Mouse (Mus musculus): Measurements from ENCODE around the gene Pla2g1b.
A peak's percentile ranks its signal among the peaks of the same experiment; 100 is the strongest.
"Not testable (repeated sequence)": the region's sequence is repeated elsewhere in the genome, so short reads cannot be mapped to it uniquely, and the experiment has no call there.

Gene Pla2g1b

DNA sequence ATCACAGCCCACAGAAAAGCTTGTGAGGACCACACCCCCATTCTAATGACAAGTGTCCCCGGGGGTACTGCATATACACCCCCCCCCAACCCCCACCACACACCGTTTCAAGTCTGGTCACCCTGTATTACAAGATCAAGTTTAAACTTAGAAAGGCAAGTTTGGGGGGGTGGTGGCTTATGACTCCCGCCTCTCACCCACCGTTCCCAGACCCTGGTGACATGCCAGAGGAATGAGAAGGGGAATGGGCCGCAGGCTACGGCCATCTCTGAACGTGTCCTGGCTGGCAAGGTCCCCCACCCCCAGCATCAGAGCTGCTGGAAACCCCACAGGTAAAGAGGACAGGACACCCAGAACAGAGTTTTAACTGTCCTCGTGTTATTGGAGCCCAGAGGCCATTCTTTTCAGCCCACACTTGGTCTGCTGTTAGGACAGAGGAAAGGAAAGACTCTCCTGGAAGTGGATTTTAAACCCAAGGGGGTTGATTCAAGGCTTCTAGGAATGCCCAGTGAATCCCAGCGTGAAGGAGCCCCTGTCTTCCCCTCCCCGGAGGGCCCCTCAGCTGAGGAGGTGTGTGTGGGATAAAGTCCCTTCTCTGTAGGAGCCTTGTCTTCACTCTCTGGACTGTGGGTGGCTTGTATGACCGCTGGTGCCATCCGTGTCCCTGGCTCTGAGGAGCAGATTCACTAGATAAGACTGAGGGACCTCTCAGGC is 41.4 kb downstream of the Pla2g1b start:
- DNase-seq (ENCODE audit: low spot score), result no peak

DNA sequence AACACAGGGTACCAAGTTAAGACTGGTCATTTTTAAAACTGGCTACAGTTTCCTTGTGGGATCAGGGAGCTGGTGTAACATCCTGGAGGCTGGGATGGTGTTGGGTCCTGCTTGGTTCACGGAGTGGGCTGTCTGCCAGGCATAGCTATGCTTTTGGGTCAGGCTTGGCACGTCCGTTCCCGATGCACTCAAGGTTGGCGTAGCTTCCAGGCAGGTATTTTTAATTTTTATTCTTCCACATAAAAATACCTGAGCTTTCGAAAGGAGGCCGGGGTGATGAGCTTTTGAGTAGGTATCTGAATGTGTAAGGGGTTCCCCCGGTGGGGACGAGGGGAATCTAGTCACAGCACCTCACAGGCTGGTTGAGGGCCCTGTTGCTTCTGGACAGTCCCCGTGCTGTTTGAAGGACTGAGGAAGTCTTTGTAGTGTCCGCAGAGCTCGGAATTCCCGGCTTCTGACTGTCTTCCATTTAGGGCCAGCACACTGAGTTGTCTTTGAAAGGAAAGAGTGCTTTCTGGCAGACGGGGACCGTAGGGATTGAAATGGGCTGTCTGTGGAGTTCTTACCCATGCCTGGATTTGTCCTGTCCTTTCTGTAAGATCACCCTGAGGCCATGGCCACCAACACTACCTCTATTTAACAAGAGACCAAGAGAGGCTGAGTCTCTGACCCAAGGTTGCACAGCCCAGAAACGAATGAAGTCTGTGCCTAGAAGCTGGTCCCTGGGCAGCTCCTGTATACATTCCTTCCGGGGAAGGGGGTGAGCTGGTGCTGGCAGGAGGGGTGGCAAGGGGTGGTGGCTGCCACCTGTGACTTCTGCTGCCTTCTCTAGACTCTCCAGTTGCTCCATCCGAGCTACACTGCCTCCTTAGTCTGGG is 42.2 kb downstream of the Pla2g1b start:
- no peak for DNase-seq (ENCODE audit: low spot score)

DNA sequence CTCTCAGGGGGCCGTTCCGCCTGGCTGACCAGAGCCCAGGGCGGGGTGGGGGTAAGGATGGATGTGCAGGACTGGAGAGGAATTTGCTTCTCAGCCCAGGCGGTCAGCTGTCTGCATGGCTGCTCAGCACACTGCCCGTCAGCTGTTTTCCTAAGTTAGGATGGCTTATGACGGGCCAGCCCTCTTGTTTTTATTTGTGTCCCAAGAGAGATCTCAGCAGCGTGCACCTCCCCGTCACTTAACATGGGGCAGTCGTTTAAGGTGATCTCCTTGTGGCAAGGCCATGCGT is 42.7 kb downstream of the Pla2g1b start:
- DNase-seq (ENCODE audit: low spot score), result peak; percentile 55

DNA sequence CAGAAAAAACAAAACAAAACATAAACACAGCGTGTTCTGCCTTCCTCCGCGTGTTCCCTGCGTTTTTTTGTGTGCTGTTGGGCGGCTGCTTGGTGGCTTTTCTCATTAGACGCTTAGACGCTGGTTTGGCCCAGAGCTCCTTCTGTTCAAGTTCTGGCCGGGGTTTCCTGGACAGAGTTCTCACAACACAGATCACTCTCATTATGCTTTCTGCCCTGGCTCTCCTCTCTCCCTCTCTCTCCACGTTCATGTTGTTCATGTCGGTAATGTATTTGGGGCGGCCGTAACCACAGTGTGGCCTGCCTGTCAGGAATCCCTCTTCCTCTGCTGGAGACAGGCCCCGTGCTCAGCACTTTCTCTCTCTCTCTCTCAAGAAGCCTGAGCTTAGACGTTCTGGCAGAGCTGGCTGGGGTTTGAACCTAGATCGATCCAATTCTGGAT is 43.3 kb downstream of the Pla2g1b start:
- DNase-seq (ENCODE audit: low spot score), result no peak

DNA sequence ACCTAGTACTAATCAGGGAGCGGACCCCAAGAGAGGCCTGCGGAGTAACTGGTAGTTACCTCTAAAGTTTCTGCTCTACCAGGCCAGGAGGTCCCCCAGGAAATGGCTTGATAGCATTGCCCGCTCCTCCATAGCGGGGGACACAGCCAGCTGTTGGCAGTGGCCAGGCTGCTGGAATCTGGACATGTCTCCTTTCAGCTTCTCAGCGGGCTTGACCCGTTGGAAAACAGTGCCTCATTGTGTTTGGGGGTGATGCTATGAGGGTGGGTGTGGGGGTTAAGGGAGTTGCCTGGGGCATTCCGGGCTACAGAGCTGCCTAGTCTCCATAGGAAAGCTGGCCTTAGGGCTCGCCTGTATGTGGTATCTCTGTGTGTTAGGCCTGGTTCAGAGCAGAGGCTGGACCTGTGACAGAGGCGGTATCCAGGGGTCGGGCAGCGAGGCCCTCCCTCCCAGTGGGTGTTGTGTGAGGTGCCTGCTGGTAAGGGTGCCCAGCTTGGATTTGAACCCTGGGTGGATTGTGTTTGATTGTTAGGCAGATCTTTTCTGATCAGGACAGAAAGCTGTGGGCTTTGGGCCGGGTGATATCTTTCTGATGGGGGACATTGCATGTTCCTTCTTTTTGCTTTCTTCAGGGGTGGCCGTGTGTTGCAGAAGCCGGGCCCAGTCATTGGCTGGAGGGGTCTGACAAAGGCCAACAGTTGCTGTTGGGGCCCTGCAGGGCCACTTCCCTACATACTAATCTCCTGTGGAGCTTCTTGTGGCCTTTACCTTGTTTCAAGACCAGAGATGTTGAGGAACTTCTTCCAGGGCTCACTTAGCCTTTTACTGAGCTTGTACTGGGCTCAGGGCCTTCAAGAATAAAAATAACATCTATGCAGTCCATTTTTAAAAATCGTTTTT is 44.0 kb downstream of the Pla2g1b start:
- no peak for DNase-seq (ENCODE audit: low spot score)

DNA sequence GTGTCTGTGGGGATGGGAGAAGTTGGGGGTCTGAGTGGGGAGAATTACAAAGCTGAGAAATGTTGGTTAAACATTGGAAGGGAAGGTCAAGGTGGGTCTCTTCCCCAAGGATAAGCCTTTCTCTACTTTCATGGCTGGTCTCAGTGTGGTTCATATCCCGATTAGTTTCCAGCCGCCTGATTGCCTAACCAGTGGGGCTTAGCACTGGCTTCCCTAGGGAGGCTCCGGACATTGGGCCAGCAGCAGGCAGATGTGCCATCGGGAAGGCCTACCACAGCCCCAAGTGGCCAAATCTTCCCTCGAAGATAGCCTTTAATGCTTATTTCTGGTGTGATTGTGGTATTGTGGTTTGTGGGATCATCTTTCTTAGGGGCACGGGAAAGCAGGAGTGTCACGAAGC is 46.3 kb downstream of the Pla2g1b start:
- no peak for DNase-seq (ENCODE audit: low spot score)

DNA sequence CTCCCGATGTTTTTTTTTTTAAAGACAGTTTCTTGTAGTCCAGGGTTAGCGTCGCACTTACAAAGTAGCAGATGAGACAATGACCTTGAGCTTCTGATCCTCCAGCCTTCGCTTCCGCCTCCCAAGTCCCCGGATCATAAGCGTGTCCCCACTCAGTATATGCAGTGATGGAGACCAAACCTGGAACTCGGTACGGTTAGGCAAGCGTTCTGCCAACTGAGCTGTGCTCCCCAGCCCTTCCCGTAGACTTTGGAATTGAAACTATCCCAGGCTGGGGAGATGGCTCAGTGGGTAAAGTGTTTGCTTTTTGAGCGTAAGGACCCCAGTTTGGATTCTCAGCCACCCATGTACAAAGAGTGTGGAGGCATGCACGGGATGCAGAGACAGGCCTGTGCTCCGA is 47.2 kb downstream of the Pla2g1b start:
- DNase-seq (ENCODE audit: low spot score), result no peak

DNA sequence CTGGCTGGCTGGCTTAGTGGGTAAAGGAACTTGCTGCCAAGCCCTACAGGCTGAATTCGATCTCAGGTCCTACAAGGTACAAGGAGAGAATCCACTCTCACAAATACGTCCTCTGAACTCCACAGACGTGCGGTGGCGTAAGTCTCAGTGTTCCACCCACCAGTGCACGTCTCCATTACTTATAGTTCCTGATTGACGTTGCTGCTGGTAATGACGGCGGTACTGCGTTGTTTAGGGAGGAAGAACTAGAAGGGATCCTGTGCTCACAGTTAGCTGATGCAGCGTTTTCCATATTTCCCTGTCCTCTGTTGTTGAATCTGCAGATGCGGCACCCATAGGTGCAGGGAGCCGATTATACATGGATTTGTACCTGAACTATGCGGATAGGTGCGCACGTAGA is 47.7 kb downstream of the Pla2g1b start:
- DNase-seq (ENCODE audit: low spot score), result no peak

DNA sequence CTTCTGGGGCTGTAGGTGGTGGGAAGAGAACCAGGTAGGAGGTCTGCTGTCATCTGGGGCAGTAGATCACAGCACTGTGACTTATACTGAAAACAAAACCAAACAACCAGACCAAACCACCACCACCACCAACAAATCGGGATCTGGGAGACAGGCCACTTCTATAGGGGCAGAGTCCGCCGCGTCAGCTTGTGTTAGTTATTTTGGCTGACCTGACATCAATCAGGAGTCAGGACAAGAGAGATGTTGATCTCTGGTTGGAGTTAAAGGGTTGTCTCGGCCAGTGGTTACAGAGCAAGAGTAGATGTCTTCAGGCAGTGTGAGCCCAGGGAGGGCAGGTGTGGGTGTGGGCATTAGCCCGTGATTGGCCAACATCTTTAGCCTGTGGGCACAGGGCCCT is 48.3 kb downstream of the Pla2g1b start:
- no peak for DNase-seq (ENCODE audit: low spot score)

DNA sequence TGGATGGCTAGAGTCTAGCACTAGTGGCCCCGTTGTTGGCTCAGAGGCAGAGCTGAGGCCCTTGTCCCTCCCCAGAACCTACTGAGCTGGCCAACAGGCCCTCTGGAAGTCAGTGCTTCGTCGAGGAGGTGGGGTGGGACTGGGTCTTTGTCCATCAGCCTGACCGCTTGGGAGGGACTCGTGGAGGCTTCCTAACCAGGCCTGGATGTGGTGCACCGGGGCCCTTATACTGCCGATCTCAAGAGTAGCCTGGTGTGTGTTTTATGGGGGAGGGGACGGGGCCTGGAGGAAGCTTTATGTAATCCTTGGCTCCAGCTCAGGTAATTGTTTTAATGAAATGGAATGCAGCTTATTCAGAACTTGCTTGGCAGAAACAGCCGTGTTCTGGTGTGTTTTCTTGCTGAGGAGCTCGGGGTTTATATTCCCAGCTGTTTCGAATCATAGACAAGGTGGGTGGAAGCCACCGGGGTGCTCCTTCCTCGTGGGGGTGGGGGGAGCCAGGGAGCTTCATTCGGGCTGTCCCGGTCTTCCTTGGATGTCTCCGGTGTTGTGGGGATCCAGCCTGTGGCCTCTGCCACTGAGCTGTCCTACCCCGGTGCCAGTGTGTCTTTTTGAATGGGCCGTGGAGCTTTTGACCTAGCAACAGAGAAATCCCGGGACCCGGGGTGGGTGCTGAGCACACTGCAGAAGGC is 49.0 kb downstream of the Pla2g1b start:
- DNase-seq (ENCODE audit: low spot score), result no peak

DNA sequence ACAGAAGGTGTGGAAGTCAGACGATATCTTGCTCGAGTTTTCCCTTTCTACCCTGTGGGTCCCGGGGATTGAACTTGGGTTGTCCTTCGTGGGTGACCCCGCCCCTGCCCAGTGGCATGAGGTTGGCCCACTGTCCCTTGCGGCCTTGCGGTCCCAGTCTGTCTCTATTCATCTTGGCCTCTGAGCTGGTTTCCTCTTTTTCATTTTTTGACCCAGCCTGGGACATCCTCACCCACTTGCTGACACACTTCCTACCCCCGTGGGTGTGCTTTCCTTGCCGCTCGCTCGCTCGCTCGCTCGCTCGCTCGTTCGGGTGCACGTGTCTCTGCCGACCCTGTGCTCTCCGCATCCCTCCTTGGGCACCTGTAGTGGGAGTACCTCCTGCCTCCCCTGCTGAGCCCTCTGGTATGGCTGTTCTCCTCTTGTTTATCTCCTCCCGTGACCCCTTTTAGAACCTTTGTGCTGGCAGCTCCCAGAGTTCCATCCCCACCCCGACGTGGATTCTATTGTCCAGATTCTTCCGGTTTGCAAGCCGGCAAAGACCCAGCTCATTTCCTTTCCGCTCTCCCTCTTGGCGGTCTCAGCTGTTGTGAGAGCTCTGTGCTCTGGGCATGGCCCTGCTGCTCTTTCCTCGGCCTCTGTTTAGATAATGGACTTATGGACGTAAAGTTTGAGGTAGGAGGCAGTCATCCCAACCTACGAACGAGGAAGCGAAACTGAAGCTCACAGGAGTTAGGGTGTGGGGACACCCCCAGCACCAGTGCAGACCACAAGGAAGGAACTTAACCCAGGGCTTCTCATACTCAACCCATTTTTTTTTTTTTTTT is 50.2 kb downstream of the Pla2g1b start:
- DNase-seq (ENCODE audit: low spot score), result no peak

DNA sequence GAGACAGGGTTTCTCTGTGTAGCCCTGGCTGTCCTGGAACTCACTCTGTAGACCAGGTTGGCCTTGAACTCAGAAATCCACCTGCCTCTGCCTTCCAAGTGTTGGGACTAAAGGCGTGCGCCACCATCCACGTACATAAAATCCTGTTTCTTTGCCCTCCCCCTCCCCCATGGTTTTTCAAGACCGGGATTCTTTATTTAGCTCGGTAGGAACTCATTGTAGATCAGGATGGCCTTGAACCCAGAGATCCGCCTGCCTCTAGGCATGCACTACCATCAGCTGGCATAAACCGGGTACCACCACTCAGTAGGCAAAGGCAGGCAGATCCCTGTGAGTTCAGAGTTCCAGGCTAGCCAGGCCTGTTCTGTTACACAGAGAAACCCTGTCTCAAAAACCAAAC is 50.8 kb downstream of the Pla2g1b start:
- DNase-seq (ENCODE audit: low spot score), result no peak

DNA sequence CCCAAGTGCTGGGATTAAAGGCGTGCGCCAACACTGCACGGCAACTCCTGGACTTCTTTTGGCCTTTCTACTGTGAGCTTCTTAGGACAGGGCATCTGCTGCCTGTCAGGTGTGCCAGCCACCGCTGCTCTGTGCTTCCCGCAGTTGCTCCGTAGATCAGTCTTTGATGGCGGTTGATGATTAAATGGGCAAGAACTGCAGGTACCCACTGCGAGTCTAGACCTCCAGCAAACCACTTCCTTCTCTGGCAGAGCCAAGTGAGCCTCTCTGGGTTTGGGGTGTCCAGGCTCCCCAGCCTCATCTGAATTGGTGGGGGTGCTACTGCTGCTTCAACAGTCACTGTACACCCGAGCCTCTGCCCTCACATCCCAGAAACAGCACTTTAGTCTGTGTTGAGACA is 51.4 kb downstream of the Pla2g1b start:
- no peak for DNase-seq (ENCODE audit: low spot score)

DNA sequence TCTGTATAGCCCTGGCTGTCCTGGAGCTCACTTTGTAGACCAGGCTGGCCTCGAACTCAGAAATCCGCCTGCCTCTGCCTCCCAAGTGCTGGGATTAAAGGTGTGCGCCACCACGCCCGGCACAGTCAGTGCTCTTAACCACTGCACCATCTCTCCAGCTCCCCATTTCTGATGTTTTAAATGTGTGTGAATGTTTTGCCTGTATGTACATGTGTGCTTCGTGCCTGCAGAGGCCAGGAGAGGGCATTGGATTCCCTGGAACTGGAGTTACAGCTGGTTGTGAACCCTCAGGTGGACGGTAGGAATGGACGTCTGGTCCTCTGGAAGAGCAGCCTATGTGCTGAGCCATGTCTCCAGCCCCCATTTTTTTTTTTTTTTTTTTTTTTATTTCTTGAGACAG is 52.2 kb downstream of the Pla2g1b start:
- not testable (repeated sequence) for DNase-seq (ENCODE audit: low spot score)

DNA sequence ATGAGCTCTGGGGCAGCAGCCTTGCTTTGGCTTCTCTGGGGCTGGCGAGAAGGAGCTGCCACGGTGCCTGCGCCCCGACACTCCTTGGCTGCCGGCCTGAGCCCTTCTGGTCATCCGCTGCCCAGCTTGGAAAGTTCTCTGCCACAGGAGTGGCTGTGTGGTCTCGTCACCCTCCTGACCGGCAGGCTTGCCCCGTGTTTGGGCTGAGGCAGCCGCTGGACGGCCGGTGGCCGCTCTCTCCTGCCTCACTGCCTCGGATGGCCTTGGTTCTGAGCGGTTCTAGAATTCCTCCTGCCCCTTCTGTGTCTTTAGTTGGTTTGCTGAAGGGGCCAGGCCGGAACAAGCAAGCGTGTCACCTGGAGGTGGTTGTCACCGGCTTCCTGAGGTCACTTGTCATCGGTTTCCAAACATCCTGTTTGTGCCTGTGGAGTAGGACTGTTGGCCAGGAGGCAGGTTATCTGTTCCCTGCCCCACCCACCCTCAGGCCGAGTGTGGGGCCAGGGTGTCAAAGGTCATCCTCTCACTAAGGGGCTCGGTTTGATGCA is 54.3 kb downstream of the Pla2g1b start:
- no peak for DNase-seq (ENCODE audit: low spot score)

DNA sequence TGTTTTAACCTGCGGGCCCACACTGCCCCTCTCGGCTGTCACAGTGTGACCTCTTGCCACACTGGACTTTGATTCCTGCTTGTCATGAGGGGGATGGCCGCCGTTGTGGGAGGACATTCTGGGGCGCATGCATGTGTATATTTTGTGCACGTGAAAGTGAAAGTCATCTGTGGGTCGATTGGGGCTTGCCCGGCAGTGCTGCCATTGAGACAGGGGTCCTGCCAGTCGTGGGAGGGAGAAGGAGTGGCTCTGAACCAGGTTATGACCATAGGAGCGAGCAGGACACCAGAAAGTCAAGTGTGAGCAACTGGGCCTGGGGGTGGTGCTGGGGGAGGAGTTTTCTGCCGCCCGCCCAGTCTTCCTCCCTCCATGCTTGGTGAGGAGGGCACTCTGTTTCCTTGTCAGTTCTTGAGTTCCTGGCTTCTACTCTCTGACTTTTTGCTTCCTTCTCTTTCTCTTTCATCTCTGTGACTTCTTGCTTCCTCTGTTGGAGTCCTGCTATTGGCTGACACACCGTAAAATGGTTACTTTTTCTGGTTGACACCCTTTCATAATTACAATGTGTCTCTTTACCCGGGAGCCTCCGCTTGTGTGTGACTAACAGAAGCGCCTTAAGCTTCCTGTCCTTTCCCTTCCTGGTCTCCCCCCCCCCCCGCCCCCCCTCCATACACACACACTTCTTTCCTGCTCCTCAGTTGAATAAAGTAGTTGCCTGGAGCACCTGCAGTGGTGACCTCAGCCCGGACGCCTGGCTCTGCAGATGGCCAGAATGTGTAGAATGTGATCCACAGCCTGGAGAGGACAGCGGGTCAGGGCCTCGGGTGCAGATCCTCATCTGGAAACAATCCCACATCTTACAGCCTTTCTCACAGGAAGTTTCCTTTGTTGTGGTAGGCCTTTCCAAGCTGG is 55.7 kb downstream of the Pla2g1b start:
- no peak for DNase-seq (ENCODE audit: low spot score)

DNA sequence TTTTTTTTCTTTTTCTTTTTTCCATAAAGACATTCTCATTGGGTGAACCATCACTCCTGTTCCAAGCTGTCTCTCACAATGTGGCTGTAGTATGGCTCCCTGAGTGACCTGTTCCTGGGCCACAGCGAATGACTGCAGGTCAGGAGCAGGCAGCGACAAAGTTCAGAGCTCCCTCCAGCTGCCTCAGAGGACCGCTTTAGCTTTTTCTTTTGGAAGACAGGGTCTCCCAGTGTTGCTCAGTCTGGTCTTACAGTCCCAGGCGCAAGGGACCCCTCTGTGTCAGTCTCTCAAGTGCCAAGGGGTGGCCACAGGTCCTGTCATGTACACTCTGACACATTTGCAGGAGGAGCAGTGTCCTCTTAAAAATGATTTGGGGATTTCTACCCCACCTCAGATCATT is 56.5 kb downstream of the Pla2g1b start:
- DNase-seq (ENCODE audit: low spot score), result no peak

DNA sequence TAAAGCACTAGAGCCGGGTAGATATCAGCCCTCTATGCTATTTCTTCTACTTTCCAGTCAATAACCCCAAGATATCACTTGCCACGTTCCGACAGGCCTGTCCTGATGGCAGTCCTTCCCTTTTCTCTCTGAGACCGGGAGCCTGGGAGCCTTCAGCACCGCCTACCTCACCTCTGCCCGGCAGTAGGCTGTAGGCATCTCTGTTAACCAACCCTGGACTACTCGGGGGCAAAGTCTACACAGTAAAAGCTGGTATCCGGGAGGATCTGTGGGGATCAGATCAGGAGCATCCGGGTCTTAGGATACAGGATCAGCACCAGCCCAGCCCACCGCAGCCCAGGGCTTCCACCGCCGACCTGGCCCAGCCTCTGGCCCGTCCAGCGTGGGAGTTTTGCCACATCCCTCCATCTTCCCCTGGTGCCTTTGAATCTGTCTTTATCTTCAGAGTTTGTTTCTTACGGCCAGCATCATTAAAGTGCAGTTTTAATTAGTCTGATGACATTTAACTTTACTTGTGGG is 57.0 kb downstream of the Pla2g1b start:
- DNase-seq (ENCODE audit: low spot score), result no peak

DNA sequence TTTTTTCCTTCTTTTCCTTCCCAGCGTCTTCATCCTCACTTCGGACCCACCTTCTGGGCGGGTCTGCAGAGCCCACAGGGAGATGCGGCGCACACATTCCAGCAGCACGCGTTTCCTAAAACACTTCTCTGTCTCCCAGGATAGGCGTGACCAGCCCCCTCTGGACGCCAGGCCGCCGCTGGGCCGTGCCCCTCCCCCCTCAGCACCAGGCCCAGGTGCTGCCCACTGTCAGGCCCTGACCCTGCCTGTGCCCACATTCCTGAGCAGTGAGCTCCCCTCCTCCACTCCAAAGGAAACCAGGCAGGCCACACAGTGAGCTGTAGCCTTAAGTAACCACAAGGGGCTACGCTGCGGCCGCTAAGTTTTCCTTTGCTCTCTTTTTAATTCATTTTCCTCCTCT is 57.9 kb downstream of the Pla2g1b start:
- DNase-seq (ENCODE audit: low spot score), result peak; percentile 45
